Mouse (Mus musculus): ENCODE results near the gene Fam19a3. TPM values are rescaled to one million over a fixed set of nuclear protein-coding genes. Genes with fewer than 3 reads are reported as not detected.

Gene Fam19a3
- polyA plus RNA-seq, 1 experiment, result not detected

DNA sequence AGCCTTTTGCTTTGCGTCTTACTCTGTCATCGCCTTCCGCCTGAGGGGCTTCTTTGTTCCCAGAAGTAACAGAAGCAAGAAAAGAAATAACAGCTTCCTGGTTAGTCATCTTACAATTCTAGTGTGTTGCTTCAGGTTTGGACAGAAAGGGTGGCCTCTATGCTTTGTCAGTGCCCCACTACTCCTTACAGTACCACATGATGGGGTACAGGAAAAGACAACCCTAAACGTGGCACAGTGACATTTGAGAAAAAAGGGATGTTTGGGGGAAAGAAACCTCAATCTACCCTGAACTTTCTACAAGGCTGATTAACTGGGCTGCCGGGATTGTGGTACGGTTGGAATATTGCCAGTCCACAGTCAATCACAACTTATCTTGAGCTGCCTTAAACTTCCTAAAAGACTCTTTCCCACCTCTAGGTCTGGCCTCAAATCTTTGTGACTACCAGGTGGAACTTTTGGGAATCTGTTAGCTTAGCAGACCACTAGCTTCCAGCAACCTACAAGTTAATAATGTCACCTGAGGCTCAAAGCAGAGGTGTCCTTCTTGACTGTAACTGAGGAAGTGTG, 52.3 kb downstream of the Fam19a3 start:
- no peak overlapping the region for H3K4me3 ChIP-seq
- no peak overlapping the region for H3K4me2 ChIP-seq (ENCODE audit: low read depth)
- H3K36me3 ChIP-seq (ENCODE audit: control insufficient read depth, insufficient read depth), result no peaks in the 10 kb centered on the region
- H3K27me3 ChIP-seq (ENCODE audit: control insufficient read depth, insufficient read depth, insufficient read length), result no peaks in the 10 kb centered on the region
- no peak for TF ChIP-seq TCF3 (IDR thresholded peaks at IDR 0.05; ENCODE audit: insufficient read length, low read depth)
- no peak for TF ChIP-seq MYOD1 (IDR thresholded peaks at IDR 0.05; ENCODE audit: control insufficient read depth in 1 of 3, insufficient read length in 2 of 3, low read depth in 2 of 3)
- H3K79me2 ChIP-seq (ENCODE audit: control insufficient read depth, insufficient read depth), result no peaks in the 10 kb centered on the region
- no peak overlapping the region for H3ac ChIP-seq (ENCODE audit: control insufficient read depth, insufficient read length)

Other genes with a start within 250 kb of the Fam19a3 start
- gene Slc16a1, start 143.2 kb downstream of the Fam19a3 start, polyA plus RNA-seq (2012; fragmentation: generic; extraction: Trizol), result 24.7 TPM
- gene Ppm1j, start 784 bp downstream of the Fam19a3 start, polyA plus RNA-seq (2012; fragmentation: generic; extraction: Trizol), result 0.58 TPM
- 474 TPM for gene Rhoc, start 6.5 kb upstream of the Fam19a3 start, polyA plus RNA-seq (2012; fragmentation: generic; extraction: Trizol)
- gene Mov10, start 36.7 kb upstream of the Fam19a3 start, polyA plus RNA-seq (2012; fragmentation: generic; extraction: Trizol), result 6.7 TPM
- 13.2 TPM for gene St7l, start 82.2 kb upstream of the Fam19a3 start, polyA plus RNA-seq (2012; fragmentation: generic; extraction: Trizol)
- 22.6 TPM for gene Capza1, start 82.7 kb upstream of the Fam19a3 start, polyA plus RNA-seq (2012; fragmentation: generic; extraction: Trizol)
- 0.13 TPM for gene Wnt2b, start 180.1 kb upstream of the Fam19a3 start, polyA plus RNA-seq (2012; fragmentation: generic; extraction: Trizol)